Mouse (Mus musculus): Measurements from ENCODE around the gene Bbs5. TPM values are rescaled to one million over a fixed set of nuclear protein-coding genes. Genes with fewer than 3 reads are reported as not detected.

Gene Bbs5
- polyA plus RNA-seq (2014; fragmentation: Nextera tagmentation; extraction: Ambion mirVana) = 19.7 and 24.1 TPM in 2 replicates

DNA sequence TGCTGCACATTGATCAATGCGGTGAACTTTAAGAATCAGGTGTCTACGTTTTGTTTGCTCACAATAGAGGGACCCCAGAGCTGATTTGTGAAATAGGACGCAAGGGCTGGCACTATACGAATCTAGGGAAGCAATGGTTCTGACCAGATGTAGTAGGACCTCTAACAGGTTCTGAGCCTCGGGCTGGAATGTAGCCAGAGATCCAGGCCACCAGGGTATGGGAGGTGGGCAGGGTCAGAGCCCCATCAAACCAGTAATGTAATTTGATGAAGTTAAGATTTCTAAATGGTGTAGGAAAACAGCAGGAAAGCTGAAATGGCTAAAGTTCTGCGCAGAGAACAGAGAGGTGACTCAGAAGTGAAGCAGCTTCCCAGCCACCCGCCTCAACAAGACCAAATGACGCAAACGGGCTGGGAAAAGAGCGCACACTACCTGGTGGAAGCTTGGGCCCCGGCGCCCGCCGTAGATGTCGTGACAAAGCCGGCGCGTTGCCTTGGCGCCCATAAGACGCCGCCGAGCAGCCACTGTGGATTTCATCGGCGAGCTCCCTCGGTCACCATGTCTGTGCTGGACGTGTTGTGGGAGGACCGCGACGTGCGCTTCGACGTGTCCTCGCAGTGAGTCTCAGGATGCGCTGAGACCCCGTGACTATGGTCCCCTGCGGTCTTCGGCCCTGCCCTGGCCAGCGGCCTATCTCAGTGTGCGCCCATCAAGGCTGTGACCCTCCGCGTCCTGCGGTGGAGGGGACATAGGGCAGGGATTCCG lies at the start of gene Bbs5:
Bbs5 (plus strand) TSS at position 446 of the 765 bp plus-strand sequence.
- H3K9ac ChIP-seq (ENCODE audit: low read depth, low read length) = peak within 1 kb of the TSS; percentile 68
- H3K36me3 ChIP-seq (ENCODE audit: control insufficient read depth, insufficient read depth, low read length) = no peaks in the 10 kb centered on the region
- peak; percentile 93 for ATAC-seq (ENCODE audit: low FRiP score, low TSS enrichment)
- no peak within 1 kb of the TSS for H3K27ac ChIP-seq (ENCODE audit: low read depth, low read length)
- no peaks in the 10 kb centered on the region for H3K9me3 ChIP-seq (ENCODE audit: control insufficient read depth, low read length)
- H3K4me1 ChIP-seq (ENCODE audit: control insufficient read depth, insufficient read depth, low read length) = no peaks in the 10 kb centered on the region
- peak within 1 kb of the TSS; percentile 71 for H3K4me3 ChIP-seq (ENCODE audit: low read length)
- peak within 1 kb of the TSS; percentile 76 for H3K4me2 ChIP-seq (replicated peaks; ENCODE audit: low read depth, low read length)
- 4% methylated on average over 43 of the region's 43 CpGs for WGBS
- H3K27me3 ChIP-seq (ENCODE audit: control insufficient read depth, insufficient read depth, low read length) = no peaks in the 10 kb centered on the region

DNA sequence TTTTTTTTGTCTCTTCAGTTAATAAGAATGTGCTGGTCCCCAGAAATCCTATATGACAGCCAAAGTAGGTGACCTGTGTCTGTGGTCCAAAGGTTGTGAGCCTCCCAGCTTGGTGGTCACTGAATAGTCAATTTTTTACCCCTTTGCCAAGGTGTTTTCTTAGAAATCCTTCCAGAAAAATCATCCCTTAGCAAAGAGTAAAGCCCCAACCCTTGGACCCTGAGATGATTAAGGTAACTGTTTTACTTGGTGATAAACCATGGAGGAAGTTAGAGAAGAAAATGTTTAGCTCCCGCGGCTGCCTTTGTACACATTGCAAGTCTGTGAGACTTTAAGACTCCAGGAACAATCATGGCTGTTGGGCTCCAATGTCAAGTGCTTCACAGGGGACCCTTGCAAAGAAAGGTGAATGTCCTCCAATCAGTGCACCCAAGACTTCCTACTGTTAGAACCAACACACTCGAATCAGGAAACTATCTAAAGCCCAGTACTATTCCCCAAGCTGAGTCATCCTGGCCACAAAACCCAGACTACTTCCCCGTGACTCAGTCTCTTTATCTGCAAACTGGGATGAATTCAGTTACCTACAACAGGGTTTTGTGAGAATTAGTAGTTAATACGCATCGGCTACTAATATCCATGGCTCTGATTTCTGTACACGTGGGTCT lies 43.1 kb upstream of the Bbs5 start:
- no peaks in the 10 kb centered on the region for H3K4me1 ChIP-seq (ENCODE audit: control insufficient read depth, insufficient read depth, low read length)
- no peak overlapping the region for H3K4me2 ChIP-seq (replicated peaks; ENCODE audit: low read depth, low read length)
- ATAC-seq (ENCODE audit: low FRiP score, low TSS enrichment) = no peak
- no peaks in the 10 kb centered on the region for H3K36me3 ChIP-seq (ENCODE audit: control insufficient read depth, insufficient read depth, low read length)
- no peaks in the 10 kb centered on the region for H3K9me3 ChIP-seq (ENCODE audit: control insufficient read depth, low read length)
- no peak overlapping the region for H3K27ac ChIP-seq (ENCODE audit: low read depth, low read length)
- H3K4me3 ChIP-seq (ENCODE audit: low read length) = no peak overlapping the region
- H3K27me3 ChIP-seq (ENCODE audit: control insufficient read depth, insufficient read depth, low read length) = no peaks in the 10 kb centered on the region
- H3K9ac ChIP-seq (ENCODE audit: low read depth, low read length) = no peak overlapping the region
- WGBS = 90% methylated on average over 7 of the region's 7 CpGs

DNA sequence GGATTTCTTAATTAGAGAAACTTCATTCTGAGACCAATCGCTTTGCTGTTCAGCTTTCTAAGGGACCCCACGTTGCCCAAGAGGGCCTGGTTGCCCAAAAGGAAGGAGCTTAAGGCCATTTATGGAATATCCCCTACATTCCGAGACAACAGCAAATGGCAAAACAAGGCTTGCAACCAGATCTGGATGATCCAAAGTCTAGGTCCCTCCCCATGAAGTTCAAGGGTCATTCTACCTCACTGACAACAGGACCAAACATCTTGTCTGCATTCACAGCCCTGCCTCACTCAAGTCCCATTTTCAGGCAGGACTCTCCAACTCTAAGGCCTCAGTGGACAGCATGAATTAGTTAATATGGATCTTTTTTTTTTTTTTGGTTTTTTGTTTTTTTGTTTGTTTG lies 40.4 kb upstream of the Bbs5 start:
- ATAC-seq (ENCODE audit: low FRiP score, low TSS enrichment) = no peak
- Histone ChIP-seq H3K36me3 (ENCODE audit: control insufficient read depth, insufficient read depth, low read length) (no peaks in the 10 kb centered on the region), H3K4me3 (ENCODE audit: low read length) (no peak overlapping the region), H3K27ac (ENCODE audit: low read depth, low read length) (no peak overlapping the region), H3K9ac (ENCODE audit: low read depth, low read length) (no peak overlapping the region), H3K4me1 (ENCODE audit: control insufficient read depth, insufficient read depth, low read length) (no peaks in the 10 kb centered on the region), H3K4me2 (replicated peaks; ENCODE audit: low read depth, low read length) (no peak overlapping the region), H3K27me3 (ENCODE audit: control insufficient read depth, insufficient read depth, low read length) (no peaks in the 10 kb centered on the region), H3K9me3 (ENCODE audit: control insufficient read depth, low read length) (no peaks in the 10 kb centered on the region)
- WGBS = 84% methylated on average over 3 of the region's 3 CpGs

DNA sequence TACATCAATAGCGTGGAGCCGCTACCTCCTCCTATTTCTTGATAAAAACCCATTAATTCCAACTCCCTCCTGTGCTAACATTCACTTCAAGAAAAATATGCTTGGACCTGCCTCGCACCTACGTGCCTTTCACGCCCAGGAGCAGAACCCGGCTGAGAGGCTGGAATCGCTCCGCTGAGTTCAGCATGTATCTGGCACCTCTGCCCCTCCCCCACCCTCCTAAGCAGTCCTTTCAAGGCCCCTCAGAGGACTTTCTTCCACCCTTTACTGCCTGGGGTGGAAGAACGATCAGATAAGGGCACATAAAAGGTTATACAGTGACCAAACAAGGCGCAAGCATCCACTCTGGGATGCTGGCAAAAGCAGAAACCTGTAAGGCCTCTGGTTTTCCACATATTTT lies 34.7 kb upstream of the Bbs5 start:
- H3K4me2 ChIP-seq (replicated peaks; ENCODE audit: low read depth, low read length) = no peak overlapping the region
- no peaks in the 10 kb centered on the region for H3K36me3 ChIP-seq (ENCODE audit: control insufficient read depth, insufficient read depth, low read length)
- no peak overlapping the region for H3K9ac ChIP-seq (ENCODE audit: low read depth, low read length)
- 6% methylated on average over 10 of the region's 10 CpGs for WGBS
- peak; percentile 78 for ATAC-seq (ENCODE audit: low FRiP score, low TSS enrichment)
- H3K4me1 ChIP-seq (ENCODE audit: control insufficient read depth, insufficient read depth, low read length) = peaks cover 5% of the 10 kb centered on the region
- no peaks in the 10 kb centered on the region for H3K9me3 ChIP-seq (ENCODE audit: control insufficient read depth, low read length)
- H3K27me3 ChIP-seq (ENCODE audit: control insufficient read depth, insufficient read depth, low read length) = no peaks in the 10 kb centered on the region
- no peak overlapping the region for H3K4me3 ChIP-seq (ENCODE audit: low read length)
- H3K27ac ChIP-seq (ENCODE audit: low read depth, low read length) = no peak overlapping the region; the same call in 1 of the 2 replicates

DNA sequence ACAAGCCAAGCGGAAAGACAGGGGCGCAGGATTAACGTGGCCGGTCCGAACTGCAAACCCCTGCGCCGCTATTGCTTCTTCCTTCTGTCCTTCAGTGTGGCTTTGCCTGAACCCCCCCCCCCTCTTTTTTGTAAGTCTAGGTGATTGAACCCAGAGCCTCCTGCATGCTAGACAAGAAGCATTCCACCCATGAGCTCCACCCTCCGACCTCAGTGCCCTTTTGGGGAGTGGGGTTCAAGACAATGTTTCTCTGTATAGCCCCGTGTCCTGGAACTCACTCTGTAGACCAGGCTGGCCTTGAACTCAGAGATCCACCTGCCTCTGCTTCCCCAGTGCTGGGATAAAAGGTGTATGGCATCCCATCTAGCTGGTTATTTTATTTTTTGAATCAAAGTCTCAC lies 34.3 kb upstream of the Bbs5 start:
- ATAC-seq (ENCODE audit: low FRiP score, low TSS enrichment) = no peak; the same call in 1 of the 2 replicates
- no peak overlapping the region; the same call in 1 of the 2 replicates for H3K27ac ChIP-seq (ENCODE audit: low read depth, low read length)

DNA sequence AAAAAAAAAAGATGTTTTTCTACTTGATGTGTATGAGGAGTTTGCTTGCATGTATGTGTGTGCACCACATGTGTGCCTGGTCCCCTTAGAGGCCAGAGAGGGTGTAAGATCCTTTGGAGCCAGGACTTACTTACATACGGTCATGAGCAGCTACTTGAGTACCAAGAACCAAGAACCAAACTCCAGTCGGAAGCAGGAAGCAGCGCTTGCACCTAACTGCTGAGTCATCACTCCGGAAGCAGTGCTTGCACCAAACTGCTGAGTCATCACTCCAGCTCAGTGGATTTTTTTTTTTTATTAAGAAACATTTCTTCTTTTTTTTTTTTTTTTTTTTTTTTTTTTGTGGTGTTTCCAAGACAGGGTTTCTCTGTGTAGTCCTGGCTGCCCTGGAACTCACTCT lies 33.7 kb upstream of the Bbs5 start:
- H3K27me3 ChIP-seq (ENCODE audit: control insufficient read depth, insufficient read depth, low read length) = no peaks in the 10 kb centered on the region
- no peak overlapping the region for H3K27ac ChIP-seq (ENCODE audit: low read depth, low read length)
- peaks cover 5% of the 10 kb centered on the region for H3K4me1 ChIP-seq (ENCODE audit: control insufficient read depth, insufficient read depth, low read length)
- no peak for ATAC-seq (ENCODE audit: low FRiP score, low TSS enrichment)
- WGBS = 72% methylated on average over 4 of the region's 4 CpGs
- no peak overlapping the region for H3K9ac ChIP-seq (ENCODE audit: low read depth, low read length)
- no peaks in the 10 kb centered on the region for H3K36me3 ChIP-seq (ENCODE audit: control insufficient read depth, insufficient read depth, low read length)
- H3K4me3 ChIP-seq (ENCODE audit: low read length) = no peak overlapping the region
- no peaks in the 10 kb centered on the region for H3K9me3 ChIP-seq (ENCODE audit: control insufficient read depth, low read length)
- H3K4me2 ChIP-seq (replicated peaks; ENCODE audit: low read depth, low read length) = no peak overlapping the region

More for the DNA sequence above, 34.3 kb upstream of the Bbs5 start:
- 45% methylated on average over 9 of the region's 9 CpGs for WGBS
- no peaks in the 10 kb centered on the region for H3K27me3 ChIP-seq (ENCODE audit: control insufficient read depth, insufficient read depth, low read length)
- H3K9ac ChIP-seq (ENCODE audit: low read depth, low read length) = no peak overlapping the region
- no peak overlapping the region for H3K4me2 ChIP-seq (replicated peaks; ENCODE audit: low read depth, low read length)
- H3K36me3 ChIP-seq (ENCODE audit: control insufficient read depth, insufficient read depth, low read length) = no peaks in the 10 kb centered on the region
- no peak overlapping the region for H3K4me3 ChIP-seq (ENCODE audit: low read length)
- no peaks in the 10 kb centered on the region for H3K9me3 ChIP-seq (ENCODE audit: control insufficient read depth, low read length)
- H3K4me1 ChIP-seq (ENCODE audit: control insufficient read depth, insufficient read depth, low read length) = peaks cover 5% of the 10 kb centered on the region

DNA sequence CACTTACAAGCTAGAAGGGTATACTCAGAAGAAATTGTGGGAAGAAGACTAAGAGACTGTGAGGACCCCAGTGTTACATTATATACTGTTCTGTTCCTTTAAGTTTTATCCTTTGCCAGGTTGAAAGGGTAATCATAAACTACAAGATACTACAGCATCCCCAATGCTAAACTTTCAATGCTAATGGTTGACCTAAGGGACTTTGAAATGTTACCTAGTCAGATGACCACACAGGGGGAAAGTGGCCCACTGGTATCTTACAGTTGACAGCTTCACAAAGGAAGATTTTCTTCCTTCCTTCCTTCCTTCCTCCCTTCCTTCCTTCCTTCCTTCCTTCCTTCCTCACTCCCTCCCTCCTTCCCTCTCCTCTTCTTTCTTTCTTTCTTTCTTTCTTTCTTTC lies 28.6 kb upstream of the Bbs5 start:
- no peaks in the 10 kb centered on the region for H3K27me3 ChIP-seq (ENCODE audit: control insufficient read depth, insufficient read depth, low read length)
- H3K4me3 ChIP-seq (ENCODE audit: low read length) = no peak overlapping the region
- ATAC-seq (ENCODE audit: low FRiP score, low TSS enrichment) = no peak
- no peaks in the 10 kb centered on the region for H3K9me3 ChIP-seq (ENCODE audit: control insufficient read depth, low read length)
- no peak overlapping the region for H3K4me2 ChIP-seq (replicated peaks; ENCODE audit: low read depth, low read length)
- no peak overlapping the region for H3K27ac ChIP-seq (ENCODE audit: low read depth, low read length)
- H3K36me3 ChIP-seq (ENCODE audit: control insufficient read depth, insufficient read depth, low read length) = no peaks in the 10 kb centered on the region
- H3K9ac ChIP-seq (ENCODE audit: low read depth, low read length) = no peak overlapping the region
- H3K4me1 ChIP-seq (ENCODE audit: control insufficient read depth, insufficient read depth, low read length) = no peaks in the 10 kb centered on the region

DNA sequence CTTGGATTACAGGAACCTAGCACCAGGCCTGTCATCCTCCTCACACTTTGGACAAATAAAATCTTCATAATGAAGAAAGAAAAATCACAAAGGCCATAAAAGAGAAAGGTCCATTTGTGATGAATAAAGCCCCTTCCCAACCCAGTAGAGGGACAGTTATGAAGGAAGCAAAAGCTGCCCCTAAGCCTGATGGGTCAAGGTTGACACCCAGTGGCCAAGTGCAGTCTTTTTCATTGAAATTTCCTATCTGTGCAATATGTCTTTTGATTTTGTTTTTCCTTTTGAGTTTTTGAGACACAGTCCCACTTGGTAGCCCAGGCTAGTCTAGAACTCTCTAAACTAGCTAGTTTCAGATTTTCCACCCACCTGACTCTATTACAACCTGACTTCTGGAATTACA lies 27.7 kb upstream of the Bbs5 start:
- Histone ChIP-seq H3K27me3 (ENCODE audit: control insufficient read depth, insufficient read depth, low read length) (no peaks in the 10 kb centered on the region), H3K4me1 (ENCODE audit: control insufficient read depth, insufficient read depth, low read length) (no peaks in the 10 kb centered on the region), H3K27ac (ENCODE audit: low read depth, low read length) (no peak overlapping the region), H3K4me3 (ENCODE audit: low read length) (no peak overlapping the region), H3K9me3 (ENCODE audit: control insufficient read depth, low read length) (no peaks in the 10 kb centered on the region), H3K4me2 (replicated peaks; ENCODE audit: low read depth, low read length) (no peak overlapping the region), H3K36me3 (ENCODE audit: control insufficient read depth, insufficient read depth, low read length) (no peaks in the 10 kb centered on the region), H3K9ac (ENCODE audit: low read depth, low read length) (no peak overlapping the region)
- ATAC-seq (ENCODE audit: low FRiP score, low TSS enrichment) = no peak

DNA sequence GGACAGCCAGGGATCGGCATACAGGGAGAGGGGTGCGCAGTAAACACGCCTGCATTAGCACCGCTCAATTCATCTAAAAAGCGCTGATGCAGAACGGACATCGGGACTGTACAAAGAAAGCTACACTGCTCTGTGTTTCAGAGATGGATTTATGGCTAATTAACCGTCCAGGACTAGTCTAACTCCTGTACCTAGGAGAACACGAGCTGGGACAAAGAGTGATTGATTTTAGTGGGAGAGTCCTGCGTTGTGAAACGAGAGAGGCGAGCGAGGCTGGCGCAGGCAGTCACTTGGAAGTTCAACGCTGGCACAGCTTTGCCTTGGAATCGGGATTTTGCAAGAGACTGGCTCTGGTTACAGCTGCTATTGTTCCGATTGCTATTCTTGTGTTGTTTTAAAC lies 17.8 kb upstream of the Bbs5 start:
- WGBS = 19% methylated on average over 17 of the region's 17 CpGs
- ATAC-seq (ENCODE audit: low FRiP score, low TSS enrichment) = peak; percentile 93
- 0 out of 2 replicates have a peak, but pooled peaks cover 3% of the 10 kb centered on the region for H3K4me1 ChIP-seq (ENCODE audit: control insufficient read depth, insufficient read depth, low read length)
- no peaks in the 10 kb centered on the region for H3K9me3 ChIP-seq (ENCODE audit: control insufficient read depth, low read length)
- peak overlapping the region; percentile 28 for H3K4me2 ChIP-seq (replicated peaks; ENCODE audit: low read depth, low read length)
- H3K27ac ChIP-seq (ENCODE audit: low read depth, low read length) = no peak overlapping the region
- no peaks in the 10 kb centered on the region for H3K36me3 ChIP-seq (ENCODE audit: control insufficient read depth, insufficient read depth, low read length)
- no peaks in the 10 kb centered on the region for H3K27me3 ChIP-seq (ENCODE audit: control insufficient read depth, insufficient read depth, low read length)
- 0 out of 2 replicates have a peak overlapping the region, but pooled peaks have one; percentile 9 for H3K9ac ChIP-seq (ENCODE audit: low read depth, low read length)
- no peak overlapping the region for H3K4me3 ChIP-seq (ENCODE audit: low read length)

Data from kidney, embryonic 14.5 days (tissue).